Mouse (Mus musculus) embryo, embryonic 10 days (tissue): Measurements from ENCODE around the gene Mindy1.

Experiments
- DNase-seq: peaks from one replicate; pipeline ENCODE4 v3.0.0-alpha.2; 2015; ENCODE audit warnings: low spot score

Mindy1 gene

DNA sequence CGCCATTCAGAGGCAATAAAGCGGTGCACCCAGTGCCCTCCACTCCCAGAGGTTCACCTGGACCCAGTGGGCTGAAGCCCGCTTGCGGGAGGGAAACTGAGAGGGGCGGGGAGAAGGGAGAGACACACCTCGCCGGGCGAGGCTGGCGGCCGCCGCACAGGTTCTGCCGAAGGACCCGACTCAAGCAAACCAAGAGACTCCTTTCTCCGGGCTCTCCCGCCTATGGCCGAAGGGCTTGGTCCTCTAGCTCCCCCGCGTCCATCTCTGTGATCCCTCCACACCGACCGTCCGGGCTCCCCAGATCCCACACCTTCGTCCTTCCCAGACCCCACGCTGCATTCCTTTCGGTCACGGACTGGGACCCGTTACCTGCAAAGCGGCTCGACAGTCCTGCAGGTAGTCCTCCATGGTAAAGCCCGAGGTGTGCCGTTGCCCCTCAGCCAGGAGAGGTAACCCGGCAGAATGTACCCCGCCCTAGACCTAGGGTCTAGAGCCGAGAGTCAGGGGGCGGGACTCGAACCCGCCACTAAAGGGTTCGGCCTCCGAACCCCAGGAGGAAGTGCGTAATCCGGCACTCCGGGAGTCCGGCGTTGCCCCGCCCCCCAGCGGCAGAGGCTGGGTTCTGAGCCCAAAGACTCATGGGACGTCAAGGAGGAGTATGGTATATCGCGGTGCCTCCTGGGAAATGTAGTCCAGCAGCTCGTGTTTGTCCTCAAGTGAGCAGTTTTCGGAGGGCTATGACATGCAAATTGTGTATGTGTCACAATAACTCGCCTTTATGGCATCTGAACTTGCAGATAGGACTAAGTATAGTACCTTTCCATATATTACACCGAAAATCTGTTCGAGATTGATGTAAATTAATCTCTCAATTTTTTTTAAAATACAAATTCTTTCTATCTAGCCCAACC lies at the start of gene Mindy1, which contains the start of gene Prune1:
Mindy1 (plus strand) TSS at position 130 of the 911 bp plus-strand sequence.
Prune1 (minus strand) TSS at position 861 of the 911 bp plus-strand sequence.
- peak; percentile 99 for DNase-seq

DNA sequence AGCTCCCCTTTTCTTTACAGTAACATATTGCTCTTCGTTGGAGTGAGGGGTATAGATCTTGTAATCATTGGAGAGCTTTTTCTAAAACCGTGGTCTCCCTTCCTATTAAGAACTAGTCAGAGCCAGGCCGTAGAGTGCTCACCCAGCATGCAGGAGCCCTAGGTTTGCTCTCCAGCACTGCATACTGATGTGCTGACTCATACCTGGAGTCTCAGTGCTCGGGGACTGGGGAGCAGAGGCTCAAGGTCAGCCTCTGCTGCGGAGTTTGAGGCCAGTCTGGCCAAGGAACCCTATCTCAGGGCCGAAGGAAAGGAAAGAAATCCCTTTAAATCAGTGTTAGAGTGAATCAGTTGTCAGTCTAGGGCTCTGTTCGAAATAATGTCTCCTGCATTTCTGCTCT lies 48.4 kb upstream of the Mindy1 start:
- no peak for DNase-seq

- DNase-seq = no peak
These were observed 47.7 kb upstream of the Mindy1 start for GRCm38 (mm10) chr3:95233303-95233980.

- DNase-seq = peak; percentile 43
These were observed 45.5 kb upstream of the Mindy1 start for GRCm38 (mm10) chr3:95235386-95236301.

- no peak for DNase-seq
These were observed 43.5 kb upstream of the Mindy1 start for GRCm38 (mm10) chr3:95237541-95238099.

GRCm38 (mm10) chr3:95239022-95239421 lies 42.1 kb upstream of the Mindy1 start:
- DNase-seq = no peak

GRCm38 (mm10) chr3:95239971-95240370 lies 41.2 kb upstream of the Mindy1 start:
- DNase-seq = no peak

DNA sequence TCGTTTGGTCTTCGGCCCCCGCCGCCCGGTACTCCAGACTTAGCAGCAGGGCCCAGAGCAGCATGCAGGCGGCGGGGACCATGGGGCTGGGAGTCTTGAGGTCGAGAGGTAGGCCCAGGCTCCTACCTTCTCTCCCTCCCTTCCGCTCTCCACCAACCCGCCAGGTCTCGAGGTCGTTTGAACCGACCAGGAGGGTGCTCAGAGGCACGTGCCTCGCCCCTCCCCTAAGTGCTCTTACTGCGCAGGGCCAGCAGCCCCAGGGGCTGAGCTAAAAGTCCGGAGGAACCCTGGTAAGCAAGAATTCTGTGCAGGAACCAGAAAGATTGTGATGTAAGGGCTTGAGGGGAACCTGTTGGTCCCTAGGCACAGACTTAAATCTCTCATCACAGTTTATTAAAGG lies 40.2 kb upstream of the Mindy1 start:
- DNase-seq = no peak

GRCm38 (mm10) chr3:95241498-95241897 lies 39.6 kb upstream of the Mindy1 start, which contains the start of gene Gm128:
TSS of gene Gm128 (minus strand) at chr3:95241598.
- DNase-seq = no peak

- no peak for DNase-seq
These were observed 38.1 kb upstream of the Mindy1 start for GRCm38 (mm10) chr3:95243086-95243485.

GRCm38 (mm10) chr3:95246465-95247231 lies 34.5 kb upstream of the Mindy1 start:
- no peak for DNase-seq

DNA sequence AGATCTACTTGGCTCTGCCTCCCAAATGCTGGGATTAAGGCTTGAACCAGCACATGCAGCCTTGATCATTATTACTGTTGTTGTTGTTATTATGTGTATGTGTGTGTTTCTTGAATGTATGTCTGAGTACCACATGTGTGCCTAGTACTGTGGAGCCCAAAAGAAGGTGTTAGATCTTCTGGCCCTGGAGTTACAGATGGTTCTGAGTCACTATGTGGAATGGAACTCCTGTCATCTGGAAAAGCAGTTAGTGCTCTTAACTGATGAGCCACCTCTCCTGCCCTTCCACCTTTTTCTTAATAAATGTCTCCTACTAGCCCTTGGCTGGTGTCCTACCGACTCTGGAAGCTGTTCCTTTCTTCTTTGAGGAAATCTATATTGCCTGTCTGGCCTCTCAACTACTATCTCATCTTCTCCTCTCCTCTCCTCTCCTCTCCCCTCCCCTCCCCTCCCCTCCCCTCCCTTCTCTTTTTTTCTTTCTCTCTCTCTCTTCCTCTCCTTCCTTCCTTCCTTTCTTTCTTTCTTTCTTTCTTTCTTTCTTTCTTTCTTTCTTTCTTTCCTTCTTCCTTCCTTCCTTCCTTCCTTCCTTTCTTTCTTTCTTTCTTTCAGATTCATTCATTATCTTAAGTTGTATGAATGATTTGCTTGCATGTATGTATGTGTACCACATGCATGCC lies 33.3 kb upstream of the Mindy1 start:
- no peak for DNase-seq

DNA sequence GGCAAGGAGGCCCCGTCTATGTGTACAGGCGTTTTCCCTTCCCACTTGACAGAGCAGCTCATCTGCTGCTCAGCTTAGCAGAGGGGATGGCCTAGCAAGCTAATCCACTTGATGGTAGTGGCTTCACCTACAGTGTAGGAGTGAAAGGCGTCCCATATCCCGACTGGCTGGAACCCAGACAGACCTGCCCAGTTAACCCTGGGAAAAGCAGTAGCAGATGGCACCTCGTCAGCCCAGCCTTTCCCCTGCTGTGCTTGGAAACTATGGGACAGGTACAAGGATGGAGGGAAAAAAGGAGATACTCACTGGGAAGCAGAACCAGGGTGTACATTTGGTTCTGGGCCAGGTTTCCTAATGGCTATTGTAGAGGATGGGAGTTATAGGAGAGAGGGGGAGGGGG lies 30.8 kb upstream of the Mindy1 start:
- no peak for DNase-seq

DNA sequence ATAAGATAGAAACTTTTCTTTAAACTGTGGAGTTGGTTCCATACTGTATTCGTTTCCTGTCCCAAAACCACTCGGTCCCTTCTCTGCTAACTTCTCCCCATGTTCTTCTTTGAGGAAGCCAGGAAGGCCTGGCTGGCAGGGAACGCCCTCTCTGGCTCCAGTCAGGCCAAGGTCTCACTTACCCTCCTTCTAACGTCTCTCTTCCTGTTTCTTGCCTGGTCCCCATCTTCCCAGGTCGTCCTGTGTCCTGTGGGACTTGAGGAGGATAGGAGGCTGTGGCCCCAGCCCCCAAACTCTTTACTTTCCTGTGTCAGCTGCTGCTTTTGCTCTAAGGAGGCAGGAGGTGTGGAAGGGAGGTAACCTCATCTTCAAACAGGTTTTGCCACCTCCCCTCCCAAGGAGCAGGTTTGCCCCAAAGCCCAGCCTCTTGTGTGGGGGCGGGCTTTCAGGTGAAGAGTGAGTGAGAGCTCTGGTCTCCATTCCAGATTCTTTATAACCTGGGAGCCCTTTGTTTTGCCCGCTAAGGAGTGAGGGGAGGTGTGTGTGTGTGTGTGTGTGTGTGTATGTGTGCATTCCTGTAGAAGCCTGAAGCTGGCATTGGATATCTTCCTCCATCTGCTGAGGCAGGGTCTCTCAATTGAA lies 30.2 kb upstream of the Mindy1 start, which contains the start of gene Bnipl:
Bnipl (minus strand) TSS at position 411 of the 642 bp plus-strand sequence.
- DNase-seq = no peak

GRCm38 (mm10) chr3:95256931-95257330 lies 24.2 kb upstream of the Mindy1 start:
- no peak for DNase-seq

- no peak for DNase-seq
These were observed 19.2 kb upstream of the Mindy1 start for GRCm38 (mm10) chr3:95261975-95262374.

- DNase-seq = peak; percentile 88
These were observed 17.9 kb upstream of the Mindy1 start for GRCm38 (mm10) chr3:95263089-95263739.

- DNase-seq = no peak
These were observed 16.4 kb upstream of the Mindy1 start for GRCm38 (mm10) chr3:95264724-95265123.

GRCm38 (mm10) chr3:95266052-95266451 lies 15.1 kb upstream of the Mindy1 start:
- no peak for DNase-seq
